Comparison of ENCODE assay signal across 27 mouse cellular contexts in the genomic region with DNA sequence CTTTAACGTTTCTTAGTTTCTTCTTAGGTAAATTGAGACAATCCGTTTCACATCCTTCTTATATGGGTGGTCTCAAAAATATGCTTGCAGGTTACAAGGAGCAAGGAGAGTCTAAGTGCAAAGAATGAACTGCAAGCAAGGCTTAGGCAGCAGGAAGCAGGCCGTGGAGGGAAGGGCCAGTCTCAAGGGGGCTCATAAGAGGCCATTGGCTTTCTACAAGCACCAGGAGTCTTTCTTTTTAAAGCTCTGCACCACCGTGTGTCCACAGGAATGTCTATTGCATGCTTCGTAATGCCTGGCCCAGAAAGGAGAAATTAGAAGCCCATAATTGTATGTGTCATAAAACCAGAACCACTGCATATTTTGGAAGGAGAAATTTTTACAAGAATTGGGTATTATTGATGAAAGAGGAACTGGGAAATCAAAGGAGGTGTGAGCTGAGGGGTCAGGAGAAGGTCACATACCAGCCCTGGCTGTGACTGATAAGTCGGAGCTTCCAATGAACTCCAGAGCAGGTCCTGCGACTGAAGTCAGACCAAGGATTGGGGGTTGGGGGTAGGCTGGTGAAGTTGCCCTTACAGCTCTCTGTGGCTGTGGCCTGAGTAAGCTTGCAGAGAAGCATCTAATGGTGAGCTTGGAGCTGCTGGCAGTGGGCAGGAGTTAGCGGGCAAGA.
DNase-seq lines count a peak whose midpoint lies in the region; ATAC-seq lines count a peak whose summit lies in the region.
"Had no signal": no experiment of that assay in that cellular context is flagged by ENCODE, and none has a peak within 500 bp of the region (broad histone marks: within the 10 kb centered on the region; RNA-seq: fewer than 3 reads in every experiment).

No protein-coding gene starts in this region.

- no peaks in the 10 kb centered on the region for H3K36me3 ChIP-seq in limb, embryonic 11.5 days (ENCODE audit: control insufficient read depth, insufficient read depth, low read length)
- H3K36me3 ChIP-seq in limb, embryonic 10.5 days: no peaks in the 10 kb centered on the region
- H3K36me3 ChIP-seq in midbrain, embryonic 15.5 days (replicated peaks): no peaks in the 10 kb centered on the region
- H3K36me3 ChIP-seq: embryonic facial prominence, embryonic 12.5 days; heart, embryonic 13.5 days; hindbrain, embryonic 15.5 days; intestine, embryonic 15.5 days had no signal

- DNase-seq in limb, embryonic 11.5 days (ENCODE audit: low spot score): peak; percentile 21
- DNase-seq in limb, embryonic 10.5 days (ENCODE audit: low spot score): no peak
- DNase-seq in embryo, embryonic 9.5 days (ENCODE audit: extremely low spot score): peak; percentile 6
- DNase-seq in mesoderm, embryonic 11.5 days (ENCODE audit: low read depth, low spot score): peak; percentile 2
- DNase-seq in frontal cortex, postnatal 10 days (ENCODE audit: low spot score in 2 of 2): no peak
- DNase-seq in thymus, postnatal 10 days (ENCODE audit: low spot score in 2 of 2): no peak
- DNase-seq: adrenal gland, postnatal 25 days; cerebellum, adult 11 months; cerebellum, postnatal 14 days; gastrocnemius, postnatal 10 days; heart, adult 18-20 months; heart, postnatal 36 days; kidney, adult 9 months; kidney, postnatal 4 days; liver, postnatal 0 days; midbrain, embryonic 14.5 days; retina, postnatal 1 day; thymus, postnatal 25 days had no signal

- no peaks in the 10 kb centered on the region for H3K27me3 ChIP-seq in limb, embryonic 11.5 days (ENCODE audit: control insufficient read depth, insufficient read depth, low read length)
- H3K27me3 ChIP-seq in limb, embryonic 10.5 days (ENCODE audit: low read depth, poor library complexity, severe bottlenecking): peaks cover 93% of the 10 kb centered on the region
- peaks cover 3% of the 10 kb centered on the region; the same call in 1 of the 2 replicates for H3K27me3 ChIP-seq in midbrain, embryonic 15.5 days (replicated peaks)
- H3K27me3 ChIP-seq: heart, embryonic 13.5 days; hindbrain, embryonic 15.5 days; intestine, embryonic 15.5 days had no signal

- no peaks in the 10 kb centered on the region for H3K4me1 ChIP-seq in limb, embryonic 11.5 days (ENCODE audit: control insufficient read depth, insufficient read depth, low read length)
- H3K4me1 ChIP-seq in limb, embryonic 10.5 days: peaks cover 5% of the 10 kb centered on the region; the same call in 1 of the 2 replicates
- no peaks in the 10 kb centered on the region for H3K4me1 ChIP-seq in midbrain, embryonic 15.5 days
- H3K4me1 ChIP-seq: embryonic facial prominence, embryonic 12.5 days; hindbrain, embryonic 15.5 days; intestine, embryonic 15.5 days had no signal

- ATAC-seq in limb, embryonic 11.5 days (ENCODE audit: insufficient number of reproducible peaks, low FRiP score, low TSS enrichment, low read depth): no peak
- peak; percentile 37; the same call in 1 of the 2 replicates for ATAC-seq in granulocyte monocyte progenitor cell, adult 5-6 weeks (replicated peaks; ENCODE audit: poor library complexity, severe bottlenecking)
- ATAC-seq in midbrain, embryonic 15.5 days (replicated peaks): no peak
- ATAC-seq: activated CD4-positive, CD25-positive, alpha-beta regulatory T cell, adult 4 months; CD4-positive, CD25-positive, alpha-beta regulatory T cell, adult 4 months; intestine, embryonic 15.5 days; liver, postnatal 0 days; Patski had no signal

- H3K4me3 ChIP-seq in limb, embryonic 11.5 days (ENCODE audit: low read depth, low read length): no peak overlapping the region
- H3K4me3 ChIP-seq in limb, embryonic 10.5 days: no peak overlapping the region
- no peak overlapping the region for H3K4me3 ChIP-seq in midbrain, embryonic 15.5 days
- H3K4me3 ChIP-seq: embryonic facial prominence, embryonic 12.5 days; heart, embryonic 13.5 days; hindbrain, embryonic 15.5 days; intestine, embryonic 15.5 days had no signal

- H3K4me2 ChIP-seq in limb, embryonic 11.5 days (ENCODE audit: low read depth, severe bottlenecking): no peak overlapping the region
- no peak overlapping the region for H3K4me2 ChIP-seq in midbrain, embryonic 15.5 days
- H3K4me2 ChIP-seq: embryonic facial prominence, embryonic 12.5 days; heart, embryonic 13.5 days; hindbrain, embryonic 15.5 days; intestine, embryonic 15.5 days had no signal

- no peak overlapping the region for H3K27ac ChIP-seq in limb, embryonic 11.5 days (replicated peaks; ENCODE audit: low read depth, low read length)
- H3K27ac ChIP-seq in limb, embryonic 10.5 days: no peak overlapping the region
- no peak overlapping the region for H3K27ac ChIP-seq in midbrain, embryonic 15.5 days
- H3K27ac ChIP-seq: embryonic facial prominence, embryonic 12.5 days; heart, embryonic 13.5 days; hindbrain, embryonic 15.5 days; intestine, embryonic 15.5 days had no signal

- H3K9ac ChIP-seq in limb, embryonic 11.5 days (ENCODE audit: low read length): no peak overlapping the region
- H3K9ac ChIP-seq in midbrain, embryonic 15.5 days: no peak overlapping the region
- H3K9ac ChIP-seq: embryonic facial prominence, embryonic 12.5 days; heart, embryonic 13.5 days; hindbrain, embryonic 15.5 days; intestine, embryonic 15.5 days; liver, postnatal 0 days had no signal

- H3K9me3 ChIP-seq in limb, embryonic 11.5 days (ENCODE audit: control insufficient read depth, low read length): no peaks in the 10 kb centered on the region
- no peaks in the 10 kb centered on the region for H3K9me3 ChIP-seq in limb, embryonic 10.5 days (replicated peaks)
- H3K9me3 ChIP-seq in midbrain, embryonic 15.5 days: no peaks in the 10 kb centered on the region
- H3K9me3 ChIP-seq: embryonic facial prominence, embryonic 12.5 days; heart, embryonic 13.5 days; hindbrain, embryonic 15.5 days; intestine, embryonic 15.5 days had no signal

- WGBS in limb, embryonic 11.5 days: 37% methylated on average over 8 of the region's 8 CpGs
- WGBS in limb, embryonic 10.5 days: 31% methylated on average over 8 of the region's 8 CpGs
- 77% methylated on average over 8 of the region's 8 CpGs for WGBS in midbrain, embryonic 15.5 days

Comparison
In these comparisons a context has a peak if more than half of its experiments do, and no peak if none do; other contexts are left out.
1. DNase-seq: peak in limb, embryonic 11.5 days (single experiment), embryo, embryonic 9.5 days (single experiment) and mesoderm, embryonic 11.5 days (single experiment); none in limb, embryonic 10.5 days (single experiment), frontal cortex, postnatal 10 days (0 of 2) and thymus, postnatal 10 days (0 of 2).